Mouse (Mus musculus): ENCODE measurements around the gene Fam83d.

The Fam83d gene

DNA sequence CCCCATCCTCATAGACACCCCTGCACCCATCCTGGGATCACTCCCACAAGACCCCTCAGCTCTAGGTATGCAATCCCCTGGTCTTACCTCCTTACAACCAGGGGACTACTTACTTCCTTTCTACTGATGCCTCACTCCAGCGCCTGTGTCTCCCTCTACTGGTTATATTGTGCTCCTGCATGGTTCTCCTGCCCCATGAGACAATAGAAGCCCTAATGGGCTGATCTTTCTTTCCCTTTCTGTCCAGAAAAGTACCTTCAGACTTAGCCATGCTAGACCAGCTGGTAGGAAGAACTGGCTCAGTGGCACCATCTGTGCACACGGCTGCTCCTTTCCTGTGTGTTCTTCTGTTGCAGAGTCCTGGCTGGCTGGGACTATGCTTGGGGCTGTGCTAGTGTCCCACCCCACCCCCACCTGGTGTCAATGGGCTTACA, 22.8 kb upstream of the Fam83d start:
- DNase-seq (ENCODE audit: low read depth, low spot score) = peak; percentile 64

DNA sequence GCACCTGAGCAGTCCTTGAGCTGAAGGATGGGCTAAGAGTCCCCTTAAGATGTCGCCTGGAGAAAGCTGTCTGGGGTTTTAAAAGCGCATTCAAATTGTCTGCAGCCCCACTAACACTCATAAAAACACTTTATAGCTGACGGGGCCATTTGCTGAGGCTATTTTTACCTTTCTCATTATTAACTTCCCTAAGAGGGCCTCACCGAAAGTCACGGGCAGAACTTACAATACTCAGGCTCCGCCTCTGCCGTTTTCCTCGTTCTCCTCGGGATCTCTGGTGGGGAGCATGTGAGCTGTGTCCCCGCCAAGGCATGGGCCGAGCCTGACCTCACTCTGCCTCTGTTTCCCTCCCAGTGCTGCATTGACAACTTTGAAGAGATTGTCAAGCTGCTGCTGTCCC, 21.7 kb upstream of the Fam83d start:
- DNase-seq (ENCODE audit: low read depth, low spot score) = no peak

DNA sequence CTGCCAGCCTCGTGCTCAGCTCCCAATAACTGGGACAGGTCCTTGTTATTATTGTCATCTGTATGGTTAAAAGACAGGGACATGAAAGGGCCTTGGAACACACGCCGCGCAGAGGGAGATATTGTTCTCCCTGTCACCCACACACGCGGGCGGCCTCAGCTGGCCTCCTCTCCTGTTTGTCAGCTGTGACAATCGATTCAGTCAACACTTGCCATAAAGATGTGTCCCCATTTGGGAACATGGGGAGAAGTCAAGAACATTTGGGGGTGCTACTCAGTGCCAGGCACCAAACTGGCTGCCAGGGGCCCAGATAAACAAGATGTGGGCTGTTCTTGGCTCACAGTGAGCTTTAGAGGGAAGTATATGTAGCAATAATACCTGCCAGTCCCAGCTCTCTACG, 18.5 kb upstream of the Fam83d start:
- DNase-seq (ENCODE audit: low read depth, low spot score) = no peak

DNA sequence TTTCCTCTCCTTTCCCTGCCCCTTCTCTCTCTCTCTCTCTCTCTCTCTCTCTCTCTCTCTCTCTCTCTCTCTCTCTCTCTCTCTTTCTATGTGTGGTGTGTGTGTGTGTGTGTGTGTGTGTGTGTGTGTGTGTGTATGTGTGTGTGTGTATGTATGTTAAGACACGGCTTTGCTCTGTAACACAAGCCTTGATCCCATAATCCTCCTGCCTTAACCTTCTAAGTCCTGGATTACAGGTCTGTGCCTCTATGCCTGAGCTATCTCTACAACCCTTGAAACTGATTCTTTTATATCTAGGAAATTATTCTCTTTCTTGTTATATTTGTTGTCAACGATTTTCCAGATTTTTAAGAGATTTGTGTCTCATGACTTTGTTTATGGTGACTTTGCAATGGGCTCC, 7.7 kb upstream of the Fam83d start:
- DNase-seq (ENCODE audit: low read depth, low spot score) = no peak

DNA sequence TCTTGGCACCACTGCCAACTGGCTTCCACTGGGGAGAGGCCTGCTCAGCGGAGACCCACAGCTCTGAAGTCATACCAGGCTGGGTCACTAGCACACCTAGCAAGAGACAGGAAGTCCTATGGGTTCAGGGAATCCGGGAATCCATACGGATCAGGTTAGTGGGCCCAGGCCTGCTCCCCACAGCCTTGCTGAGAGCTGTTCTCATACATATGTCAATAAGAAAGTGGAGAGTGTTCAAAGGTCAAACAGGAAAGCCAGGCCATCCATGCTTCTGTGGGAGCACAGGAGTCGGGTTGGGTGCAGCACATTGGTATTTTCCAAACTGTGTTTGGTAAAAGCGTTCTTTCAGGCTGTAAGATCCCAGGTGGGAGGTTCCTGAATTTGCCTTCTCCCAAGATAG, 5.6 kb upstream of the Fam83d start:
- DNase-seq (ENCODE audit: low read depth, low spot score) = no peak

DNA sequence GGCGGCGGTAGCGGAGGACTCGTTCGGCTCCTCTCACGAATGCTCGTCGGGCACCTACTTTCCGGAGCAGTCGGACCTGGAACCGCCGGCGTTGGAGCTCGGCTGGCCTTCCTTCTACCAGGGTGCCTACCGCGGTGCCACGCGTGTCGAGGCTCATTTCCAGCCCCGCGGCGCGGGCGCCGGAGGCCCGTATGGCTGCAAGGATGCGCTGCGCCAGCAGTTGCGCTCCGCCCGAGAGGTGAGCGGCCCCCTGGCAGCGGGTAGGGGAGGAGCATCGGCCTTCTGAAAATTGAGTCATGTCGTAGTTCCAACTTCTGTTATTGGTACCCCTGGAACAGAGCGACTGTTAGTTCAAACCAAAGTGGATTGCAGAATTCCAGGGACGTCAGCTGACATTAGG, 457 bp downstream of the Fam83d start:
- DNase-seq (ENCODE audit: low read depth, low spot score) = peak; percentile 73

DNA sequence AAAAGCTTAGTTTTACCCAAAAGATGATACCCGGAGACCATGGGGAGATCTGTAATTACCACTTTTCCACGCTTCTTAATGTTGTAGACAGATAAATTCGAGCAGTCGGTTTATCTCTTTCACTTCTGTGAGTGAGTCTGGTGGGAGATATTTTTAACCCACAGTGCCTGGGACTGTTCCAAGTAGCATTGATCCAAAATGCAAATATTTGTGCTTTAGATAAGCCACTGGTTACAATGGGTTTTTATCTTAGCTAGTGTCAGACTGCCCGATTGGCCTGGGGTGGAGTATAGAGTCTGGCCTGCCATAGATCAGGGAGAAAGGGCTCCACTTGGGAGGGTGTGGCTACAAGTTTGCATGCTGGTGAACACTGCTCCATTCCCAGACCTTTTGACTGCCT, 878 bp downstream of the Fam83d start:
- DNase-seq (ENCODE audit: low read depth, low spot score) = peak; percentile 63

DNA sequence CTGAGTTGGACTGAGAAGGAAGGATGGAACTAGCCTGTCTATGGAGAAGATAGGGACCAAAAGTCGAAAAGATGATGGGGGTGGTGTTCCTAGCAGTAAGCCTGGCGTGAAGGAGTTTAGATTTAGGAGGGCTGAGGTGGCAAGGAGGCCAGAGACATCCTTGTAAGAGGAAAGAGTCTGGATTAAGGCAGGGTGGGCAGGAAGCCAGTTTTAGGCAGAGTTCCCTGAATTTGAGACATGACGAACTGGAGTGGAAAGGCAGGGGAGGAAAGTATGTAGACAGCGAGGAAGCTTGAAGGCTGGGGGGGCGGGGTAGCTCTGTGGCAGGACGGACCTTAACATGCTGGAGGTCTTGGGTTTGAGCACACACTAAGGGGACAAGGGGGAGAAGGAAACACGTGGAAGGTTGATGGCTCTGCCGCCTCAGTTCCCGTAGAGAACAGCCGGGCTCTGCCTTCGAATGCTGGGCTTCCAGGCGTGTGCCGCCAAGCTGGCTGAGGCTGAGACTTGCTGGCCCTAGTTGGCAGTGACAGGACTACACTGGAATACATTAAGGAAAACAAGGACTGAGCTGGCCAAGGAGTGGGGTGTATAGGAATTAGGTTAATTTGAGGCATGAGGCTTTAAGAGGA, 2.3 kb downstream of the Fam83d start:
- DNase-seq (ENCODE audit: low read depth, low spot score) = peak; percentile 70

DNA sequence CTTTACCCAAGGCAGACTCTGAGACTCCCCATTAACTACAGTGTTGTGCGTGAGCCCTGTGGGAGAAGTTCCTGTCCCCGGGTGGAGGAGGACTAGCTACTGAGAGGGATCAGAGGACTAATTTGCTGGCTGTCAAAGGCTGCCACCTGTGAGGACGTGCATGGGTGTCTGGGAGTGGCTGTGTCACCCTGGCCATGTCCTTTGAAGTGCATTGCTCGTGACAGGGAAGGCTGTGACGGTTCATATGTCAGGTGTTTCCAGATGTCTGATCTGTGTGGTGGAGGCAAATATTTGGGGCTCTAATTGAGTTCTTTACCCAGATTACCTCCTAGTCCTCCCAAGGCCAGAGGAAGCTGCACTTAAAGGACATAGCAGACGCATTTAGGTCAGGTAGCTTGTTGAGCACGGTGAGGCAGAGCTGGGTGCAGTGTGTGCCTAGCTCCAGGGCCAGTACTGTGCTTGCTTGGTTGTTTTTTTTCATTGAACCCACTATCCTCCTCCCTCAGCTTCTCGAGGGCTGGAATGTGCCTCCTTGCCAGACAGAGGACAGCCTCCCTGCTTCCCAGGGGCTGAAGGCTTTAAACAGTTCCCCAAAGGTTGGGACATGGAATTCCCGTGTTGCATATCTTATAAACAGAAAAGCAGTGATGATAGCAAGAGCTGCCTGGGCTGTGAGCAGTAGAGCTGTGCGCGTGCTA, 3.3 kb downstream of the Fam83d start:
- DNase-seq (ENCODE audit: low read depth, low spot score) = no peak

DNA sequence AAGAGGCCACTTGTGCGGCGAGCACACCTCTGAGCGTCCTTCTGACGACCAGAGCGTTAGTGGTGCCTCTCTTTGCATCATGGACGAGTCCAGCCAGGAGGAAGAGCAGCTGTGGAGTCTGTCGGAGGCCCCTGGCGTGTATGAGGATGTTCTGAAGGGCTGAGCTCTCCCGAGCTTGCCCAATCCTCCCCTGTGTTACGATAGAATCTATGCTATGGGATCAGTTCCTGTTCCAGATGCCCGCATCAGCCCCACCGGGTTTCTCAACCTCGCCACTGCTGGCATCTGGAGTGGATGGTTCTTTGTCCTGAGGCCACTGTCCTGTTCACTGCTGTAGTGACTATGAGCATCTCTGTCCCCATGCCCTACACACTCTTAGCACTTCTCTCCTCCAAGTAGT, 4.9 kb downstream of the Fam83d start:
- no peak for DNase-seq (ENCODE audit: low read depth, low spot score)

DNA sequence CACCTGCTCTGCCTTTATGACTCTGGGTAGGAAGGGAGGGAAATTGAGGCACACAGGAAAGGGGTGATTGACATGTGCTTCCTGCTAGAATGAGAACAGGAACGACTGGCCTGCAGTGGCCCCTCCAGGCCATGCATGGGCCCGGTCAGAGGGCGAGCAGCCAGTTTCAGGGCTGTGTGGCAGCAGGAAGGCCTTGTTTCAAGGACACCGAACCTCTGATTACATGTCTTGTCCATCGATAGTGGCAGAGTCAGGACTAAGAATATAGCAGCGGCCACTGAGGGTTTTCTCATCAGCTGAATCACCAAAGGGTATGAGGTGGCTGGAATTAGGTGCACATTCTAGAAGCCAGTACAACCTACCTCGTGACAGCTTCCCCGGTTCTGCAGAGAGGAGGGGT, 7.0 kb downstream of the Fam83d start:
- DNase-seq (ENCODE audit: low read depth, low spot score) = no peak

DNA sequence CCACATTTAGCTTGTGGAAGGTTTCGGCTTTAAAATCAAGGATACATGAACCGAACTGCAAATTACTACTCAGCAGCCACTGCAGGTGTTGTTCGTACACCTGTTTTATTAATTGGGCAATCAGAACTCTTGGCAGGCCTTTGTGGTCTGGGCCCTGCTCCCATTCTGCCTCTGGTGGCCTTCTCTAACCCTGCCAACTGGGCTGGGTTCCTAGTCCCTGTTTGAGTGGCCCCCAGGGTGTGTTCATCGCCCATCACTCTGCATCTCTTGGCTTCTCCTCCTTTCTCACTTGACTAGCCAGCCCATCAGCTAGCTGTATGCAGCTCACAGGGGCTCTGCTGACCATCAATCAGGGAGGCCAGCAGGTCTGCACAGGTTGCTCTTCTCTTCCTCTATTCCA, 8.8 kb downstream of the Fam83d start:
- no peak for DNase-seq (ENCODE audit: low read depth, low spot score)

DNA sequence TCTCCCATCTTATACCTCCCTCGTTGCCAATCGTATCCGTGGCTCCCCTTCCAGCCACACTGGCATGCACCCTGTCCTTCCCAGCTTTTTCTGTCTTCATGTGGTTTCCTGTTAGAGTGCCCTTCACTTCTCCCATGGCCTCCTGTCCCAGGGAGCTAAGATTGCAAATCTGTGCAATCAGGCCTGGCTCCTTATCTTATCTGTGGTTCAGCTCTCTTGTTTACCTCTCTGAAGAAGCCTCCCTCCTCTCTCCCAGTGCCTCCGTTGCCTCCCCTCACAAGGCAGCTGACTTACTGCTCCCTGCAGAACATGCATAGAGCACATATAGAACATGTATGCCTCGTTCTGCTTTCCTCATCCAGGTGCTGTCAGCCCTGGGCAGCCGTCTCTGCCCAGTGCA, 9.6 kb downstream of the Fam83d start:
- no peak for DNase-seq (ENCODE audit: low read depth, low spot score)

DNA sequence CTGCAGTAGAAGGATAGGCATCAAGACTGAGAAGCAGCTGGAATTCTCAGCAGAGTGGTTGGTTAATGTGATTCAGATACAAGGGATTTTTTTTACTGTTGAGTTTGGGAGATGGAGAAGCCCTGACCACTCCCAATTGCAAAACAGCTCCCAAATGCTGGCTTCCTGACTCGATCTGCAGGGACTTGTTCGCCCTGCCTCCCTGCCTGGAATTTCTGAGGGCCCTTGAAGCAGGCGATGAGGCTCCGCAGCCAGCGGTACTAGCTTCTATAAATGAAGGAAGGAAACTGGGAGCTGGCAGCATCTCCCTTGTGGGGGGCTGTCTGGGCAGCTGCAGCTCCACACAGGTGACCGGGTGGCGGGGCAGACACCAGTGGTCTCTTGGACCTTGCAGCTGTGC, 10.5 kb downstream of the Fam83d start:
- DNase-seq (ENCODE audit: low read depth, low spot score) = no peak

DNA sequence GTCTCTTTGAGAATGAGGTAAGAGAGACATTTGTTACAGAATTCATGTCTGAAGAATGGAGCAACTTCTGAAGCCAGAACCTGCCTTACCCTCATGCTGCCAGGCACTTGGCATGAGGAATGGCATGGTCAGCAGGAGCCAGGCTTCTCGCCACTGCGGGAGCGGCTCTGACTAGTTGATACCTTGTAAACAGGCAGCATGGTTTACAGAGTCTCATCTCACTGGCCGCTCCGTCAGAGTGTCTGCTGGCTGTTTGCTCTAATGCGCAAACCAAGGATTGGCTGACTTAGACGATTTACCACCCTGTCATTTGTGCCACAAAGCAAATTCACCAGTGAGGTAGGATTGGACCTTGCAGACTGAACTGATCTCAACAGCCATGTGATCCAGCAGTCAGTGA, 13.2 kb downstream of the Fam83d start:
- no peak for DNase-seq (ENCODE audit: low read depth, low spot score)

DNA sequence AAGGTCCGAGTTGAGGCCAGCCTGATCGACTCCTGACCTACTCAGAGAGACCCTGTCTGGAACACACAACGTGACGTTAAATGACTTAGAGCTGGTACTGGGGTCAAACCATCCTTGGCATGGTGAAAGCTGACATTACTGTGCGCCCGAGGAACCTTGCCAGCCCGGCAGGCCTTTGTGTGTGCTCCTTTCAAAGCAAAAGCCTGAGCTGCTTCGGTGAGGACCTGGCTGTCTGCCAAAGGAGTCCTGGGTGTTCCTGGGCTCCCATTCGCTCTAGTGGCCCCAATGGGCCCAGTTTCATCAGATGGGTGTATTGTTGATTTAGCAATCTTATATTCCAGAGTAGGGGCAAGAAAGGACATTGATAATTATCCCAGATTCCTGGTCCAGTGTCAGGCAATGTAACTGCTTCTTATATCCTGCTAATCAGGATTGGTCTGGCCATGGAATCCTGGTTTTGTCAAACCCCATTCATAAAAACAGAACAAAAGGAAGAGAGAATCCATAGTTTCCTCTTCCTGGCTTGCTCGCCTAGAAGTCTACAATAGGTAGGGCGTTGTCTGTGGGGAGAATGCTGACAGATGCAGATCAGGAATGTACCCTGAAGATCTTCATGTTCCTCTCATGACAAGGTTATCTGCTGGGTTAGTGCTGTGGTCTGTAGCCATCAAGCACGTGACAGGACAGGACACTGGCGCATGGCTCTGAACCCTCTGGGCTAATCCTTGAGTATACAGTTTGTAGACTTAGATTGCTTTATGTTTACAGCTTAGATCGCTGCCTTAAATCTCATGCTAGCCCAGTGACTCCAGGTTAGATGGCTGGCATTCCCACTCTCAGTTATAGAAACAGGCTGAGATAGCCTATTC, 19.3 kb downstream of the Fam83d start:
- no peak for DNase-seq (ENCODE audit: low read depth, low spot score)

DNA sequence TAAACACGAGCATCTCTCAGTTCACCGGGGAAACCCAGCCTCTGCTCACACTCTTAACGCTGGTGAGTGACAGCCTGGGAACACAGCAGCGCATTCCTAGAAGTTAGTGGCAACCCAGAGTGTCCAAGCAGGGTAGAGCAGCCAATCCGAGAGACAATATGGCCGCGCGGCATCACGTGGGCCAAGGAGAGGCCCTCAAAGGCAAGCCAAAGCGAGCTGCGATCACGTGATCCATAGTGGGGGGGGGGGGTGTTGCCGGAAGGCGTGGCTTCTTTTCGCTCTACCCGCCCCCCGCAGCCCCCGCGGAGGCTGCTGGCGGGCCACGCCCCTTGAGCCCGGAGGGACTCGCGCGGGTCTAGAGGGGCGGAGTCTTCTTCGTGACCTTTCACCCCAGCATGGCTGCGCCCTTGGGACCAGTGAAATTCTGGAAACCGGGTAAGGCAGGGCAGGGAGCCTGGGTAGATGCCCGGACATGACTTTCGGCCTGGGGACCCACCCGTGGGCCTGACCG, 26.7 kb downstream of the Fam83d start, which contains the start of gene Dhx35:
Dhx35 (plus strand) TSS at position 314 of the 511 bp plus-strand sequence.
- peak; percentile 99 for DNase-seq (ENCODE audit: low read depth, low spot score)

DNA sequence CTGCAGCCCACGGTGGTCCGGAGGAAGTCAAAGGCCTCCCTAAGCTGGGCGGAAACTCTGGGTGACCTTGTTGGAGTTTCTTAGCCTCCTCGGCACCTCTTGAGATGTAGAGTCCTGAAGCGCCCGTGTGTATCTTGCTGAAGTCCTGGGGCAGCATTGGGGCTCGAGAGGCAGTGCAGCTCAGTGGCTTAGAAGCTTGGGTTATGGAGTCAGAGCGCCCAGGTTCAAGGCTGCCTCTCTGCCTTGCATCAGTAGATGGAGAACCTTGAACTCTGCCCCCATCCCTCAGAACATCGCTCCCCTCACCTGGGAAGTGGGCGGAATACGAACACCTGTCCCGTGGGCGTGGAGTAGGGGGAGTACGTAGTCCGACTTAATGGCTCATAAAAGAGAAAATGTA, 27.1 kb downstream of the Fam83d start:
- no peak for DNase-seq (ENCODE audit: low read depth, low spot score)

DNA sequence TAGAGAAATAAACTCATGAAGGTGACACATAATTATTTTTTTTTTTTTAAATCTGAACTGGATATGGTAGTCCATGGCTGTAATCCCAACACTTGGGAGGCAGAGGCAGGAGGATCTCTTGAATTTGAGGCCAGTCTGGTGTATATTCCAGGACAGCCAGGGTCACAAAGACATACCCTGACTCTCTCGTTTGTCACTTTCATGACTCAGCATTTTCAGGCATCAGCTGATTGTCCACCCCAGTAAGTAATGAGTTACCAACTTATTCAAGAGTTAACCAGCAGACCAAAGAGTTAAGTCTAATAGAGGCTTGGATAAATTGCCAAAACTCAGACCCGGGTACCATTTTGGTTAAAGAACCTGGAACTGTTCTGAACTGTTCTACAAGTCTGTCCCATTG, 28.0 kb downstream of the Fam83d start:
- no peak for DNase-seq (ENCODE audit: low read depth, low spot score)

DNA sequence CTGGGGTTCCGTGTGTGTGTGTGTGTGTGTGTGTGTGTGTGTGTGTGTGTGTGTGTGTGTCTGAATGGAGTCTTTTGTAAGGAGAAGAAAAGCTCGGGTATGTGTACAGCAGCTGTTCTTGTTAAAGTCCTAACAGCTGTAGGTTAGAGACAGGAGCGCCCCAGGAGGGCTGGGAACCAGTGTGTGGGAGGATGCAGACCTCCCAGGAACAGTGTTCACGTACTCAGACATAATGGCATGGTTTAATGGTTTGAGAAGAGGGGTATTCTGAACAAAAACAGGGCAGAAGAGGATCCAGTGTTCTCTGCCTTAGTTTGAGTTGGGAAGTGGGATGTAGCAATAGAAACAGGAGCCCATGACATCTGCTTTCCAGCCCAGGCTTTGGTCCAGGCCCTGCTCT, 31.4 kb downstream of the Fam83d start:
- no peak for DNase-seq (ENCODE audit: low read depth, low spot score)

DNA sequence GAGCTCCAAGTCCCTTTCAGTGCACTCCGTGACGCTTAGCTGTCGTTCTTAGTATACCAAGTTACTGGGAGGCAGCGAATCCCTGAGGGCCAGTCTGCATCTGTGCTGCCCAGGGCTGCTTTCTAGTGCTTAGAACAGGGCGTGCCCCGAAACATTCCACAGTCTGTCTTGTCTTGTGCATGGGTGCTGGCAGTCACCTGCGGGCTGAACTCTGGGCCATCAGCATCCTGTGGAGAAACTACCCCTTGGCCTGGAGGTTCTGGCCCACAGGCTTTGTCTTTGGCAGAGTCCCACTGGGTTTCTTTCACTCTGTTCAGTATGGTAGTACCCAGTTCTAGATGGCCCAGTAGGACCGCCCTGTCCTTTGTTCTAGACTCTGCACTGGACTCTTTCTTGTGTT, 32.9 kb downstream of the Fam83d start:
- DNase-seq (ENCODE audit: low read depth, low spot score) = no peak

DNA sequence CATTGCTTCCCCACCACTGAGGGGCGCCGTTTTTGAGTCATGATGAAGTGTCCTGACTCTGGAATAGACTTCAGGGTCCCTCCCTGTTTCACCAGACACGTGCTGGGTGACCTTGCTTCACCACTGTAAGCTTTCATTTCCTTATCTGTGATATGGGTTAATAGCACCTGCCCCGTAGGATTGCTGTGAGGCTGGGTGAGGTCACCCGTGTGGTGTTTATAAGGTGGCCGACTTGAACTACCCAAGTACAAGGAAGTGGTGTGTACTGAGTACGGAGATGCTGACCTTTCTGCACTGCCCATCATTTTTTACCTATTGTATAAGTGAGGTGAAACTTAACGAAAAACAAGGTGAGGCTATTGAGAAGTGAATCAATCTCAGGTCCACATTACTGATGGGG, 35.7 kb downstream of the Fam83d start:
- no peak for DNase-seq (ENCODE audit: low read depth, low spot score)

Data from 3T3-L1 (cell line).